Mouse (Mus musculus) hindbrain, embryonic 15.5 days (tissue): Measurements from ENCODE around the gene Rabepk. TPM values are rescaled to one million over a fixed set of nuclear protein-coding genes. Genes with fewer than 3 reads are reported as not detected.
"Not testable (repeated sequence)": the region's sequence is repeated elsewhere in the genome, so short reads cannot be mapped to it uniquely, and the experiment has no call there.

Source experiments
- ATAC-seq: fragments of 200-750 bp; cut with Nextera tagmentation; 2 replicates; pipeline ENCODE4 v1.8.0; 2017; ENCODE audit warnings: low read depth, moderate number of reproducible peaks, moderate TSS enrichment; ENCODE audit not compliant: low FRiP score
- H3K27ac ChIP-seq: fragments of 300-500 bp; sonication (generic); replicated peaks from 2 replicates; pipeline ENCODE4 v1.5.1; 2015; ENCODE audit warnings: mild to moderate bottlenecking, inconsistent platforms
- H3K27me3 ChIP-seq: fragments of 300-500 bp; sonication (generic); 2 replicates; pipeline ENCODE4 v1.6.1; 2015; ENCODE audit warnings: control low read depth, inconsistent platforms
- H3K36me3 ChIP-seq: fragments of 300-500 bp; sonication (generic); 2 replicates; pipeline ENCODE4 v1.6.1; 2015; ENCODE audit warnings: control low read depth, inconsistent platforms
- H3K4me1 ChIP-seq: fragments of 300-500 bp; sonication (generic); replicated peaks from 2 replicates; pipeline ENCODE4 v1.6.1; 2015; ENCODE audit warnings: control low read depth, inconsistent platforms
- H3K4me2 ChIP-seq: fragments of 300-500 bp; sonication (generic); 2 replicates; pipeline ENCODE4 v1.6.1; 2015; ENCODE audit warnings: moderate library complexity, mild to moderate bottlenecking, inconsistent platforms
- H3K4me3 ChIP-seq: fragments of 300-500 bp; sonication (generic); 2 replicates; pipeline ENCODE4 v1.5.1; 2015; ENCODE audit warnings: mild to moderate bottlenecking, inconsistent platforms
- H3K9ac ChIP-seq: fragments of 300-500 bp; sonication (generic); 2 replicates; pipeline ENCODE4 v1.6.1; 2015; ENCODE audit warnings: inconsistent platforms
- H3K9me3 ChIP-seq: fragments of 300-500 bp; sonication (generic); 2 replicates; pipeline ENCODE4 v1.6.1; 2016; ENCODE audit warnings: control low read depth, inconsistent platforms
- WGBS: fragments of 180-500 bp; shearing (Covaris S2); methylation state at CpG from one replicate; pipeline ENCODE4 v1.1.7; 2015; 5-methylcytosine and 5-hydroxymethylcytosine counted together
- polyA plus RNA-seq: library from polyadenylated mRNA; unstranded; fragments of >200 nt; fragmentation: Nextera tagmentation; extraction: Ambion mirVana; gene quantifications from 2 replicates; pipeline ENCODE4 v1.2.1, GENCODE M21; 2015

The Rabepk gene
- polyA plus RNA-seq, 1 experiment from 2014 or later = 27.3 TPM

- peak overlapping the region; percentile 94 for H3K4me2 ChIP-seq
- ATAC-seq = peak; percentile 60
- H3K4me1 ChIP-seq = peaks cover 28% of the 10 kb centered on the region
- peak overlapping the region; percentile 94 for H3K9ac ChIP-seq
- H3K36me3 ChIP-seq = peaks cover 9% of the 10 kb centered on the region
- no peaks in the 10 kb centered on the region for H3K27me3 ChIP-seq
- WGBS = 34% methylated on average over 20 of the region's 21 CpGs
- H3K27ac ChIP-seq = peak overlapping the region; percentile 85
- peak overlapping the region; percentile 90 for H3K4me3 ChIP-seq
- no peaks in the 10 kb centered on the region for H3K9me3 ChIP-seq
Measured at GRCm38 (mm10) chr2:34826460-34827231, 26.9 kb upstream of the Rabepk start.

- ATAC-seq = peak; percentile 97
- peak within 1 kb of the TSS; percentile 94 for H3K4me2 ChIP-seq
- no peaks in the 10 kb centered on the region for H3K9me3 ChIP-seq
- H3K36me3 ChIP-seq = peaks cover 11% of the 10 kb centered on the region
- H3K4me3 ChIP-seq = peak within 1 kb of the TSS; percentile 90
- no peaks in the 10 kb centered on the region for H3K27me3 ChIP-seq
- H3K9ac ChIP-seq = peak within 1 kb of the TSS; percentile 94
- H3K27ac ChIP-seq = peak within 1 kb of the TSS; percentile 85
- under 1% methylated on average over 55 of the region's 57 CpGs for WGBS
- H3K4me1 ChIP-seq = peaks cover 28% of the 10 kb centered on the region
Measured at GRCm38 (mm10) chr2:34825827-34826459, 26.2 kb upstream of the Rabepk start, which contains the start of gene Fbxw2. Fbxw2 (minus strand) TSS chr2:34826311.

- Histone ChIP-seq H3K9me3 (no peaks in the 10 kb centered on the region), H3K4me1 (peaks cover 2% of the 10 kb centered on the region; the same call in 1 of the 2 replicates), H3K4me2 (no peak overlapping the region), H3K27me3 (no peaks in the 10 kb centered on the region), H3K4me3 (no peak overlapping the region), H3K36me3 (peaks cover 23% of the 10 kb centered on the region), H3K9ac (no peak overlapping the region), H3K27ac (no peak overlapping the region)
- 95% methylated on average over 2 of the region's 2 CpGs for WGBS
- ATAC-seq = no peak
Measured at GRCm38 (mm10) chr2:34818492-34818891, 18.8 kb upstream of the Rabepk start.

GRCm38 (mm10) chr2:34815893-34816292, 16.2 kb upstream of the Rabepk start:
- ATAC-seq, H3K4me2 ChIP-seq, H3K9me3 ChIP-seq, H3K4me3 ChIP-seq, H3K9ac ChIP-seq, H3K27ac ChIP-seq, H3K27me3 ChIP-seq, H3K4me1 ChIP-seq: not testable (repeated sequence)
- WGBS = 98% methylated on average over 2 of the region's 2 CpGs
- peaks cover 31% of the 10 kb centered on the region for H3K36me3 ChIP-seq

- H3K4me1 ChIP-seq = no peaks in the 10 kb centered on the region
- peaks cover 43% of the 10 kb centered on the region for H3K36me3 ChIP-seq
- WGBS = 87% methylated on average over 7 of the region's 7 CpGs
- no peak overlapping the region for H3K4me2 ChIP-seq
- H3K27ac ChIP-seq = no peak overlapping the region
- no peak overlapping the region for H3K4me3 ChIP-seq
- no peak for ATAC-seq
- no peak overlapping the region for H3K9ac ChIP-seq
- no peaks in the 10 kb centered on the region for H3K27me3 ChIP-seq
- no peaks in the 10 kb centered on the region for H3K9me3 ChIP-seq
Measured at GRCm38 (mm10) chr2:34812706-34813105, 13.0 kb upstream of the Rabepk start.

- Histone ChIP-seq H3K36me3 (peaks cover 38% of the 10 kb centered on the region), H3K9ac (no peak overlapping the region), H3K4me1 (no peaks in the 10 kb centered on the region), H3K4me3 (no peak overlapping the region), H3K27me3 (no peaks in the 10 kb centered on the region), H3K9me3 (no peaks in the 10 kb centered on the region), H3K27ac (no peak overlapping the region), H3K4me2 (no peak overlapping the region)
- 93% methylated on average over 3 of the region's 3 CpGs for WGBS
- no peak for ATAC-seq
Measured at GRCm38 (mm10) chr2:34810775-34811174, 11.1 kb upstream of the Rabepk start.

GRCm38 (mm10) chr2:34809568-34809967, 9.9 kb upstream of the Rabepk start:
- Histone ChIP-seq H3K27ac (no peak overlapping the region), H3K36me3 (peaks cover 35% of the 10 kb centered on the region), H3K9ac (no peak overlapping the region), H3K27me3 (no peaks in the 10 kb centered on the region), H3K4me2 (no peak overlapping the region), H3K9me3 (no peaks in the 10 kb centered on the region), H3K4me3 (no peak overlapping the region), H3K4me1 (peaks cover 4% of the 10 kb centered on the region; the same call in 1 of the 2 replicates)
- no peak for ATAC-seq
- WGBS = 100% methylated on average over 1 of the region's 1 CpGs

GRCm38 (mm10) chr2:34808057-34808456, 8.3 kb upstream of the Rabepk start:
- Histone ChIP-seq H3K27me3 (no peaks in the 10 kb centered on the region), H3K9me3 (no peaks in the 10 kb centered on the region), H3K4me3 (no peak overlapping the region), H3K36me3 (peaks cover 34% of the 10 kb centered on the region), H3K4me1 (peaks cover 16% of the 10 kb centered on the region), H3K4me2 (no peak overlapping the region), H3K27ac (no peak overlapping the region), H3K9ac (no peak overlapping the region)
- 93% methylated on average over 2 of the region's 2 CpGs for WGBS
- no peak for ATAC-seq

- Histone ChIP-seq H3K27me3 (no peaks in the 10 kb centered on the region), H3K36me3 (peaks cover 13% of the 10 kb centered on the region), H3K4me1 (peaks cover 16% of the 10 kb centered on the region), H3K27ac (no peak overlapping the region), H3K9me3 (no peaks in the 10 kb centered on the region), H3K4me3 (no peak overlapping the region), H3K9ac (no peak overlapping the region), H3K4me2 (no peak overlapping the region)
- WGBS = 92% methylated on average over 10 of the region's 10 CpGs
- no peak for ATAC-seq
Measured at GRCm38 (mm10) chr2:34805364-34805950, 5.7 kb upstream of the Rabepk start.

GRCm38 (mm10) chr2:34804815-34805214, 5.1 kb upstream of the Rabepk start:
- Histone ChIP-seq H3K9ac (no peak overlapping the region), H3K9me3 (no peaks in the 10 kb centered on the region), H3K4me2 (no peak overlapping the region), H3K27me3 (no peaks in the 10 kb centered on the region), H3K4me1 (peaks cover 19% of the 10 kb centered on the region), H3K27ac (no peak overlapping the region), H3K4me3 (no peak overlapping the region), H3K36me3 (peaks cover 13% of the 10 kb centered on the region)
- no peak for ATAC-seq
- 79% methylated on average over 1 of the region's 1 CpGs for WGBS

- Histone ChIP-seq H3K4me2 (0 out of 2 replicates have a peak overlapping the region, but pooled peaks have one; percentile 75), H3K4me1 (peaks cover 21% of the 10 kb centered on the region)
Measured at GRCm38 (mm10) chr2:34804172-34804571, 4.5 kb upstream of the Rabepk start.

GRCm38 (mm10) chr2:34803746-34804145, 4.0 kb upstream of the Rabepk start:
- ATAC-seq = no peak
- 0 out of 2 replicates have a peak overlapping the region, but pooled peaks have one; percentile 25 for H3K9ac ChIP-seq
- no peaks in the 10 kb centered on the region for H3K27me3 ChIP-seq
- peak overlapping the region; percentile 75 for H3K4me2 ChIP-seq
- H3K4me1 ChIP-seq = peaks cover 24% of the 10 kb centered on the region
- no peak overlapping the region for H3K27ac ChIP-seq
- H3K36me3 ChIP-seq = peaks cover 11% of the 10 kb centered on the region
- H3K4me3 ChIP-seq = peak overlapping the region; percentile 12; the same call in 1 of the 2 replicates
- 72% methylated on average over 3 of the region's 3 CpGs for WGBS
- H3K9me3 ChIP-seq = no peaks in the 10 kb centered on the region

More at GRCm38 (mm10) chr2:34804172-34804571, 4.5 kb upstream of the Rabepk start:
- H3K9ac ChIP-seq = no peak overlapping the region
- 96% methylated on average over 2 of the region's 2 CpGs for WGBS
- no peaks in the 10 kb centered on the region for H3K27me3 ChIP-seq
- ATAC-seq = no peak
- peaks cover 13% of the 10 kb centered on the region for H3K36me3 ChIP-seq
- H3K27ac ChIP-seq = no peak overlapping the region
- no peak overlapping the region for H3K4me3 ChIP-seq
- no peaks in the 10 kb centered on the region for H3K9me3 ChIP-seq
